Mouse (Mus musculus) gastrocnemius, postnatal 36 days (tissue): ENCODE data around the gene Robo4. TPM values are rescaled to one million over a fixed set of nuclear protein-coding genes. Genes with fewer than 3 reads are reported as not detected.

ENCODE experiments used
- DNase-seq, 2 experiments: peaks; one replicate each; pipeline ENCODE4 v3.0.0; 2022
- intact Hi-C: fragments of 180-260 bp; cut with DNase I; formaldehyde crosslinking; loops from one replicate; pipeline ENCODE4 v1.15.1; 2025
- long read RNA-seq, 2 experiments: library from polyadenylated mRNA; stranded (forward); transcript quantifications; one replicate each; pipeline ENCODE4 v2.0.0; 2021
- total RNA-seq, 2 experiments: library from RNA; stranded (reverse); gene quantifications; 2 replicates each; pipeline ENCODE4 v1.2.3; 2021

The Robo4 gene
- total RNA-seq = 1 to 10 TPM; 8.2 to 8.6 TPM
- long read RNA-seq, experiment 1, partial matches to known transcripts = 2 of 2 reads
- long read RNA-seq, experiment 1, other reads (novel, unspliced or antisense) = 0 of 2 reads
- long read RNA-seq, experiment 2, partial matches to known transcripts = 6 of 6 reads
- long read RNA-seq, experiment 2, other reads (novel, unspliced or antisense) = 0 of 6 reads

GRCm38 (mm10) chr9:37401802-37402201, at the start of gene Robo4:
Gene Robo4, plus strand, starts transcription at chr9:37401897.
- intact Hi-C loops = no loop called here
- DNase-seq = no peak

- intact Hi-C loops = no loop called here
- DNase-seq = no peak
These were observed 47.2 kb upstream of the Robo4 start for GRCm38 (mm10) chr9:37354485-37354884.

GRCm38 (mm10) chr9:37358713-37359330, 42.9 kb upstream of the Robo4 start:
- DNase-seq = no peak
- intact Hi-C loops = no loop called here

- intact Hi-C loops = no loop called here
- DNase-seq = no peak
These were observed 42.1 kb upstream of the Robo4 start for GRCm38 (mm10) chr9:37359331-37360220.

GRCm38 (mm10) chr9:37362084-37362483, 39.6 kb upstream of the Robo4 start:
- no peak for DNase-seq
- intact Hi-C loops = no loop called here

DNA sequence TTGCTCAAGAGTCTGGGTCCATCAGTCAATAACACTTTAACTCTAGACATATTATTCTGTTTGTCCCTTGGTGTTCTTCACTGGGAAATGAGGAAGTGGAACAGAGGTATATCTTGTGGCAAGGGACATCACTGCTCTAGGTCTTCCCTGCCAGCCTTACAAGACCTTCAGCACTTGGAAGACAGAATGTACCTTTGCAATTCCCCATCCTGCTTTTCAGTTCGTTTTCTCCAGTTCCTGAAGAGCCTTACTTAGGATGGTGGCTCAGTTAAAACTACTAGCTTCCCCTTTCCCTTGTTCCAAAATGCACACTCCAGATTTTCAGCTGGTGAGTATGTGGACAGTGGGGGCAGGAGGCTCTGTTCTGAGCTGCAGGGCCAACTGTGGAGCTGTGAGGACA, 38.8 kb upstream of the Robo4 start:
- no peak for DNase-seq
- intact Hi-C loops = no loop called here

GRCm38 (mm10) chr9:37363551-37363950, 38.1 kb upstream of the Robo4 start:
- intact Hi-C loops = no loop called here
- no peak for DNase-seq

DNA sequence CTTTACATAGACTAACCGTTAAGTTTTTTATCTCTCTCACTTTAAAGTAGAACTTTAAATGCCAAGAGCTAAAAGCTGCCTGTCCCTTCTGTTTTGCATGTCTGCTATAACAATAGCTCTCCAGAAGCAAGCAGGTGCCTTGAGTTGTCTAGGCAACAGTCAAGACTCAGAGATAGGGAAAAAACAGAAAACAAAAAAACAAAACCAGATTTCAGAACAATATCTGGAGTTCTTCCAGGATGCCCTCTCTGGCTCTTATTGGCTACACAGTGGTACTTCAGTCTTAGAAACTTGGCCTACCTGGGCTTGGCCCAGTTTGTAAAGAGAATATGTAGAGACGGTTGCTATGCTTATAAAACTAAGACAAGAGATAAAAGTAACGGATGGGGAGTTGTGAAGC, 37.3 kb upstream of the Robo4 start:
- no peak for DNase-seq
- intact Hi-C loops = no loop called here

GRCm38 (mm10) chr9:37365706-37366105, 36.0 kb upstream of the Robo4 start:
- intact Hi-C loops = no loop called here
- DNase-seq = no peak

- intact Hi-C loops = no loop called here
- DNase-seq = no peak
These were observed 34.2 kb upstream of the Robo4 start, which contains the start of gene Hepacam for GRCm38 (mm10) chr9:37367301-37368080. Gene Hepacam, plus strand, starts transcription at chr9:37367351.

DNA sequence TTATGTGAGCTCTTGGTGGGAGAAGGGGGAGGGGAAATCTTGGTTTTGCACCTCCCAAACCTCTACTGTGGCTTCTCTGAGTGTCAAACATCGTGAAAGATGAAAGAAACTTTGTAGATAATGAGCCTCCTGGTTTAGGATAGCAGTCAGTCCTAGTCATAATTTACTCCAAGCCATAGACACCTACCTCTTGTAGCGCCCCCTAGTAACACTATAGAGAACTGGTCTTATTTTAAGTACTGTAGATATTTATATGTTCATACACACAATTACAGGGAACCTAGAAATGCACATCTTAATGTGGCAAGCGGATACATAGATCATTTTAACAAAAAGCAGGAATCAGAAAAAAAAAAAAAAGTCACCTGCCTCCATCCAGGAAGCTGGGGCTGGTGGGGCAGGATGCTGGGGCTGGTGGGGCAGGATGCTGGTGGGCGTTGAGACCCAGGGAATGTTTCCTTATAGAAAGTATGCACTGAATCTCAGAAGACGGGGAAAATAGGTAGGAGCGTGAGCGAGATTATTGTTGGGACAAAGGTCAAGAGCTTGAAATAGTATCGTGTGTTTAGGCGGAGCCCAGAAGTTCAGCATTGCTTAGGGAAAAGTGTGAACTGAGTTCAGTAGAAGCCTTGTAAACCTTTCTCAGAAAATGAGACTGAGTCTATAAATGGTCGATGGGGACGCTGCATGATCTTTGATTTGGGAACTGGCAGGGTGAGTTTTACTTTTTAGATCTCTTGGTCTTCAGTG, 33.4 kb upstream of the Robo4 start:
- no peak for DNase-seq
- intact Hi-C loops = no loop called here

DNA sequence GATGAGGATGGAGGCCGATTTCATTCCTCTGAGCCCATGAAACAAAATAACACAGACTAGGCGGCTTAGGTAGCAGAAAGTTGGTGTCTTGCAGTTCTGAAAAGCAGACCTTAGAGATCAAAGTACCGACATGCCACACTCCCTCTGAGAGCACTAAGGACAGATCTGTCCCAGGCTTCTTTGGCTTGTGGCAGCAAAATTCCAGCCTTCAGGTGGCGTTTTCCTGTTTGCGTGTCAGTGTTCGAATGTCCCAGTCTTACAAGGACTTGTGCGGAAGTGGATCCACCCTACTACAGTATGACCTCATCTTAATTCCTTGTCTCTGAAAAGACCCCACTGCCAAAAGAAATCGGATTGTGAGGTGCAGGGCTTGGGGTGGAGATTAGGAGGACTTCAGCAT, 32.8 kb upstream of the Robo4 start:
- intact Hi-C loops = no loop called here
- DNase-seq = no peak

DNA sequence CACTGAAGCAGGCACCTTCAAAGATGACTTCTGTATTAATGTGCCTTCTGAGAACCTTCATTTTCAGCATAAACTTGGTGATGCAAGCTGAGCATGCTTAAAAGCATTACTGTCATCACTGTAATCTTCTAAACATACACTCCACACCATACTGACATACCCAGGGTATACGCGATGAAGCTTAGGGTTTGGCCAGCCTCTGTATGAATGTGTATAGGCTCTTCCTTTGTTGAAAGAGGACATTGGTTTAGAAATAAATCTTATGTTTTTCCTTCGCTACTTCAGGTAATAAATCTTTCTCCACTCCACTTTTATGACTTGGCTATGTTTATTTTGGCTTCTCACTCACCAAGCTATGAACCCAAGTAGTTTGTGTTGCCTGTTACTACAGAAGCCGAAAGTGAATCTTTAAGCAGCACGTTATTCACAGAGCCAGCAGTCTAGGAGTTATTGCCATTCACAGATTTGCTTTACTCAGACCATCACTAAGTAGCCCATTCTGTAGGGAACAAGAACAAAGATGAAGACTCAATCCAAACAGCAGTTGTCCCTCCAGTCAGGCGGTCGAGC, 30.4 kb upstream of the Robo4 start:
- intact Hi-C loops = no loop called here

GRCm38 (mm10) chr9:37375718-37376117, 26.0 kb upstream of the Robo4 start:
- intact Hi-C loops = no loop called here
- no peak for DNase-seq

More for the DNA sequence above, 30.4 kb upstream of the Robo4 start:
- no peak for DNase-seq

DNA sequence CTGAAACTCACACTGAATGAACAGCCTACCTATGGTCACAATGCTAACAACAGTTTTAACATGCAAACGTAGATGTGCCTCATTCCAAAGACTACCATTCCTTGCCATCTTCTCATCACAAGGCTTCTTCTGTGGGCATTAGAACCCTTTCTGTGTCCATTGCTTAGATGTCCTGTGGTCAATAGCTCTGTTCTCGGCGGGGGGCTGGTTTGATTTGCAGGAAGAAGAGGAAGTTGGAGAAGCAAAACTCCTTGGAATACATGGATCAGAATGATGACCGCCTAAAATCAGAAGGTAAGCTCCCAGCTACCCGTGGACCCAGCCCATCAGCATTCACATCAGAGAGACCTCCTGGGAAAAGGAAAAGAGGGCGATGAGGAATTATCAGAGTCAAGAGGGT, 18.5 kb upstream of the Robo4 start:
- intact Hi-C loops = no loop called here
- no peak for DNase-seq

GRCm38 (mm10) chr9:37384284-37385182, 17.2 kb upstream of the Robo4 start:
- no peak for DNase-seq
- intact Hi-C loops = no loop called here

DNA sequence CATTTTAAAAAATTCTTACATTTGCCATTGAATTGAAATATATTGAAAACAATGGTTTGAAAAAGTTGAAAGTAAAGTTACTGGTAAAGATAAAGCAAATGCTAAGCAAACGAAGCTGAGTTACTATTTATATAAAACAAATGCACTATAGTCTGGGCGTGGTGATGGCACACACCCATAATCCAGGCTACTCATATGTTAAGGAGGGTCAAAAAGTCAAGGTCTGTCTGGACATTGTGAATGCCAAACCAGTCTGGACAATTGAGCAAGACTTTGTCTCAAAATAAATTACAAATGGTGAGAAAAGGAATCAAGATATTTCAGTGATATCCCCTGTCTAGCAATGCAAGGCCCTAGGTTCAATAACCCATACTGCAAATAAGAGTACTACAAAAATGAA, 10.8 kb upstream of the Robo4 start:
- intact Hi-C loops = no loop called here
- DNase-seq = no peak

- no peak for DNase-seq
- intact Hi-C loops = no loop called here
These were observed 9.6 kb upstream of the Robo4 start for GRCm38 (mm10) chr9:37392071-37392470.
